Mouse (Mus musculus) gastrocnemius, postnatal 25 days (tissue): ENCODE measurements around the gene Sarnp. TPM values are rescaled to one million over a fixed set of nuclear protein-coding genes. Genes with fewer than 3 reads are reported as not detected.
A peak's percentile ranks its signal among the peaks of the same experiment; 100 is the strongest.

Source experiments
- DNase-seq: peaks from one replicate; pipeline ENCODE4 v3.0.0; 2022
- total RNA-seq, 2 experiments: library from RNA; stranded (reverse); gene quantifications; 1 replicate in 1 of 2; 2 replicates in 1 of 2; pipeline ENCODE4 v1.2.3; 2021

Sarnp gene
- total RNA-seq, 2 experiments from 2014 or later: 26.5 to 28.4 TPM

- DNase-seq: no peak
Observed at GRCm38 (mm10) chr10:128913696-128914095, 96.6 kb downstream of the Sarnp start.

- no peak for DNase-seq
Observed at GRCm38 (mm10) chr10:128915550-128915949, 98.4 kb downstream of the Sarnp start.

DNA sequence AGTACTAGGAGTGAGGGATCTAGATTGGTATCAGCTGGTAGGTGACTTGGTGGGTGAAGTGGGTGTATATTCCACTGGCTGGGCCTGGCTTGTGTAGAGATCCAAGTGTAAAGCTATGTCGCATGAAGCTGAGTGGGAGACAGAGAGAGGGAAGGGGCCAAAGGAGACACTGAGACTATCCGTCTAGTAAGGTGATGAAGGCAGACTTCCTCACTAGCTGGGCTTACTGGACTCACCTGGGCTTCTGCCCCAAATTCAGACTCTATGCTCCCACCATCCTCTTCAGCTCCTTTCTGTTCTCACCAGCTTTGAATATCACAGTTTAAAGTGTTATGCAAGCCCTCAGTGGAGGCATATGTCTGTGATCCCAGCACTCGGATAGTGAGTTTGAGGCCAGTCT, 99.5 kb downstream of the Sarnp start:
- DNase-seq: no peak

DNA sequence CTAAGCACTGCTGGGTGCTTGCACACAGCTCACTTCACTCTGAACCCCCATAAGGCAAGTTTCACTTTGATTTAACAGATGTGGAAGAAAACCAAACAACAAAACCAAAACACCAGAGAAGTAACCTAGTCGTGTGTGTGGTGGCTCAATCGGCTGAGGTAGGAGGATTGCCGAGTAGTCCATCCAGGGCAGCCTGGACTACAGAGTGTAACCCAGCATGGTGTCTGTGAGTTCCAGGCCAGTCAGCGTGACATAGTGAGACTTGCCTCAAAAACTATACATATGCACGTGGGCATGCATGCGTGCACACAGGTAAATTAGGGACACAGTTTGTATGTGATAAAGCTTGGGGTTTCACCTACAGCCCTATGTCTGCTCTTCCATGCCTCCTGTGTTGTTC, 100.3 kb downstream of the Sarnp start:
- no peak for DNase-seq

DNA sequence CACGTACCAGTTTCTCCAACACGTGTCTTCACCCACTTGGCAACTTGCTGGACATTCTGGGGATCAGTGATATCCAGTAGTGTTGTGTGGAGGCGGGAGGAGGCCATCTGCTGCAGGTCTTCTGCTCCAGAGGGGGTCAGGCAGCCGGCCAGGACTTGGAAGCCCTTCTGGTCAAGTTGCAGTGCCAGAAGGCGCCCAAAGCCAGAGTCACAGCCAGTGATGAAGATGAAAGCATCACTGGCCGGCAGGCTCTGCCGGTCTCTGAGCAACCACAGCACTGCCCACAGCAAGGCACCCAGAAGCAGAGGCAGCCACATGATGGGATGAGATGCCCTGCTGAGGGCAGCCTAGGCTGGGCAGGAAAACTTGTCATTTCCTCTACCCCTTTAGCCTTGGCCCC, 101.1 kb downstream of the Sarnp start:
- DNase-seq: peak; percentile 80

DNA sequence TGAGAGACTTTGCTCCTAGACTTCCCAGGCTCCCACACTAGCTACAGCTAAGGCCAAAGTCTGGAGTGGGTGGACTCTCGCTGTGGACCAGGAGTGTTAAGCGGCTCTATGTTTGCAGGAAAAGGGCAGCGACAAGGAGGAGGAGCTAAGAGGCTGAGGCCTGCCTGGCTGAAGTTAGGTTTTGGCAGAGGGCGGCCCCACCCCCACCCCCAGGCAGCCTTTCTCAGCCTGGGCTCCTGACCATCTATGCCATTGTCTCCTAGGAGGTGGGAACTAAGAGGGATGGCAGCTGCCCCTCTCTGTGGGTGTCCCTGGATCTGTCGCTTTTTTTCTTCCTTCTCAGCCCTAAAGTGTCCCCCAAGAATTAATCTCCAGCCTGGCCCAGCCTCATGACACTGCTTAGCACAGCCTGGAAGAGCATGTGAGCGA, 102.1 kb downstream of the Sarnp start:
- peak; percentile 60 for DNase-seq

DNA sequence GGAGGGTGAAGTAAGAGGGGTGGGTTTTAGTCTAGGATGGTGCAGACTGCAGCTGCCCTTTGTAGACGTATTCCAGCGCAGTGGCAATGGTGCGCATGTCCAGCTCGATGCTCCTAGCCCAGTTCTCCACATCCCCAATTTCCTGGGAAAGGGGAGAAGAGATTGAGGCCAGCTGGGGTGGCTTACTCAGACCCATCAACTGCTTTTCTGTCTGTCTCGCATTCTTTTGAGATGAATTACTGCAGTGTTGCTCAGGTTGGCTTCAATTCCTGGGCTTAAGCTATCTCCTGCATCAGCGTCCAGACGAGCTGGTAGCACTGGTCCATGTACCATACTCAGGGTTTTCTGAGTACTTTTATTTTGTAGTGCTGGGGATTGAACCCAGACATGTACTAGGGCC, 102.8 kb downstream of the Sarnp start:
- DNase-seq: no peak

DNA sequence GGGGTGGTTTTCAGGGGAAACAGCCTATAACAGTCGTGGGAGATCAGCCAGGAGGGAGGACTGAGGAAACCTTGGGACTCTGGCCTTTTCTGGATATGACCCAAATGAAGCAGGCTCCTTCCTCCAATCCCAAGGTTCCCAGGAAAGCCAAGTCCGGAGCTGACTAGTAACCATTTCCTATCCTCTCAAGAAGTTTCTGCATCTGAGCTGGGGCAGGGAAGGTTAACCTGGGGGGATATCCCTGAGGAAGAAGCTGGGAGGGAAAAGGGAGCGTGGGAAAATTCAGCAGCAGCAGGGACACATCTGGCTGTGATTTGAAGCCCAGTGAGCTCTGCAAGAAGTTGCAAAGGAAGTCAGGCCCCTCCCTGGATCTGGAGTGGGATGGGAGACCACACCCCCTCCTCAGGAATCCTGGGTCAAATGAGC, 103.6 kb downstream of the Sarnp start:
- DNase-seq: peak; percentile 51

GRCm38 (mm10) chr10:128921251-128921650, 104.1 kb downstream of the Sarnp start:
- no peak for DNase-seq

DNA sequence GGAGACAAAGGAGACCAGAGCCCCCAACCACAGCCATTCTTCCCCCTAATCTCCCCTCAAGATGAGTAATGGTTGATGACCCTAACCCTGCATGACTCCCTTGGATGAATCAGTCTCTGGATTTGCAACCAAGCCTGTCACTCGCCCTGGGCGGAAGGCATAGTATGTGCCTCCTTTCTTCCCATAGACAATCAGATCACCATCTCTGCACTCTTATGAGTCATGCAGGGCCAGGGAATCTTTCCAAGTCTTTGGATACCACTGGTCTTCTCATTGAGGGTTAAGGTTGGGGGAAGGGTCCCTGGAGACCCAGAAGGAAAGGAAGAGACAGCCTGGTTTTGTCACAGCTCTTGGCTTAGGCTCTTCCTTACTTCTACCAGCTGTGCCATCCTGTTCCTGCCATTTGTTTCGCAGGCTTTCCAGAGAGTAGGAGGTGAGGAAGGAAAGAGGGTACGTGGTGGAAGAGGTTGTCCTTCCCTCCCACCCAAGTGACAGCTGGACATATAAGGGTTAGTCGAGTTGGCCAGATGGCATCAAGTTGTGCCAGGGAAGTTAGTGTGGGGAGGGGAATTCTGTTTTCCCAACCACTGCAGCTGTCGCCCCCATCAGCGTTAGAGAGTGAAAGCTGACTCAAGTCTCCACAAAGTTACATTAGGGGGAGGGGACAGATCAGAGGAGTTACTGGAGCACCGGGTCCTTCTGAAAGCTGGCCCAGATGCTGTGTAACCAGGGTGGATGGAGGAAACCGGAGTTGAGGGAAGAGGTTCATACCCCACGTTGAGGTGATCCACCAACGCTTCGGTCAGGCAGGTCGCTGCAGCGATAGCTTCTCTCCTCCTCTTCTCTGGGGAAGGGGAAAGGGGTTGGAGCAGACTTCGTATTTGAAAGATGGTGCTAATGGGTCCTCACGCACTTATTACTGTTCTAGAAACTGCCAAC, 105.0 kb downstream of the Sarnp start:
- no peak for DNase-seq

- no peak for DNase-seq
Observed at GRCm38 (mm10) chr10:128922822-128923012, 105.6 kb downstream of the Sarnp start, which contains the start of gene Rdh5. TSS of gene Rdh5 (minus strand) at chr10:128922888.

GRCm38 (mm10) chr10:128923013-128923691, 106.0 kb downstream of the Sarnp start:
- peak; percentile 97 for DNase-seq

GRCm38 (mm10) chr10:128923935-128924334, 106.8 kb downstream of the Sarnp start, which contains the start of gene Bloc1s1:
TSS of gene Bloc1s1 (minus strand) at chr10:128924035.
- no peak for DNase-seq

Other genes with a start within 250 kb of the Sarnp start
- 1 to 10 TPM; 3.3 to 4.3 TPM for gene Erbb3, start 227.7 kb upstream of the Sarnp start, total RNA-seq
- gene Rps26, start 190.6 kb upstream of the Sarnp start, total RNA-seq: 100 to 1,000 TPM; 286 to 348 TPM
- 1 to 10 TPM in 1 of 2 experiments, under 1 TPM in 1; 0.35 to 1.6 TPM for gene Ikzf4, start 171.3 kb upstream of the Sarnp start, total RNA-seq
- gene Suox, start 143.3 kb upstream of the Sarnp start, total RNA-seq: 10 to 100 TPM; 17.7 to 20.7 TPM
- gene Rab5b, start 121.1 kb upstream of the Sarnp start, total RNA-seq: 10 to 100 TPM; 78.9 to 80.0 TPM
- gene Pmel, start 113.1 kb upstream of the Sarnp start, total RNA-seq: under 1 TPM; 0.41 to 0.70 TPM
- gene Cdk2, start 112.3 kb upstream of the Sarnp start, total RNA-seq: 1 to 10 TPM; 3.8 to 5.3 TPM
- gene Dgka, start 72.5 kb upstream of the Sarnp start, total RNA-seq: 1 to 10 TPM; 8.0 to 8.3 TPM
- gene Pym1, start 69.4 kb upstream of the Sarnp start, total RNA-seq: 1 to 10 TPM; 9.8 to 10.0 TPM
- 1 to 10 TPM; 1.7 to 3.6 TPM for gene Mmp19, start 26.4 kb upstream of the Sarnp start, total RNA-seq
- gene Dnajc14, start 13.3 kb upstream of the Sarnp start, total RNA-seq: 10 to 100 TPM; 20.7 to 21.5 TPM
- gene Tmem198b, start 13.0 kb upstream of the Sarnp start, total RNA-seq: 1 to 10 TPM; 3.4 to 4.2 TPM
- gene Ormdl2, start 4.3 kb downstream of the Sarnp start, total RNA-seq: 1 to 10 TPM; 3.1 to 3.7 TPM
- 1 to 10 TPM; 3.9 to 4.1 TPM for gene Gdf11, start 74.4 kb downstream of the Sarnp start, total RNA-seq
- gene Cd63, start 83.7 kb downstream of the Sarnp start, total RNA-seq: 100 to 1,000 TPM; 103 to 142 TPM
- gene Rdh5, start 105.6 kb downstream of the Sarnp start, total RNA-seq: 1 to 10 TPM; 4.3 to 4.7 TPM
- gene Bloc1s1, start 106.7 kb downstream of the Sarnp start, total RNA-seq: 100 to 1,000 TPM; 152 to 165 TPM
- 10 to 100 TPM; 63.5 to 67.3 TPM for gene Itga7, start 116.5 kb downstream of the Sarnp start, total RNA-seq
- gene Mettl7b, start 143.7 kb downstream of the Sarnp start, total RNA-seq: under 1 TPM in 1 of 2 experiments, not detected in 1; 0.23 TPM
- not detected for gene Olfr9, start 172.1 kb downstream of the Sarnp start, total RNA-seq
- not detected for gene Olfr763, start 193.5 kb downstream of the Sarnp start, total RNA-seq
- not detected for gene Olfr764-ps1, start 222.6 kb downstream of the Sarnp start, total RNA-seq
- gene Olfr765, start 232.7 kb downstream of the Sarnp start, total RNA-seq: not detected